Mouse (Mus musculus) urinary bladder, postnatal 14 days (tissue): ENCODE data around the gene Olfr324.

Experiments used
- DNase-seq: peaks from one replicate; pipeline ENCODE4 v3.0.0; 2021; ENCODE audit warnings: low spot score

Gene Olfr324

GRCm38 (mm10) chr11:58594814-58595213 lies at the start of gene Olfr324:
Gene Olfr324, plus strand, starts transcription at chr11:58595114.
- no peak for DNase-seq

- DNase-seq: no peak
Measured at GRCm38 (mm10) chr11:58546322-58546721, 48.6 kb upstream of the Olfr324 start, which contains the start of gene Olfr329-ps. Gene Olfr329-ps, minus strand, starts transcription at chr11:58546422.

- DNase-seq: no peak
Measured at GRCm38 (mm10) chr11:58555536-58555935, 39.4 kb upstream of the Olfr324 start, which contains the start of gene Olfr328. Gene Olfr328, minus strand, starts transcription at chr11:58555636.

GRCm38 (mm10) chr11:58570405-58570804 lies 24.5 kb upstream of the Olfr324 start, which contains the start of gene Olfr224:
Gene Olfr224, minus strand, starts transcription at chr11:58570553.
- peak; percentile 10 for DNase-seq

- DNase-seq: no peak
Measured at GRCm38 (mm10) chr11:58577430-58577829, 17.5 kb upstream of the Olfr324 start, which contains the start of gene Olfr325. Gene Olfr325, plus strand, starts transcription at chr11:58577730.

- DNase-seq: no peak
Measured at GRCm38 (mm10) chr11:58578636-58579035, 16.3 kb upstream of the Olfr324 start.

GRCm38 (mm10) chr11:58587898-58588348 lies 7.0 kb upstream of the Olfr324 start:
- peak; percentile 27 for DNase-seq

GRCm38 (mm10) chr11:58588620-58589250 lies 6.2 kb upstream of the Olfr324 start:
- DNase-seq: no peak

- DNase-seq: no peak
Measured at GRCm38 (mm10) chr11:58597837-58598236, 2.9 kb downstream of the Olfr324 start.

GRCm38 (mm10) chr11:58602062-58602461 lies 7.1 kb downstream of the Olfr324 start:
- DNase-seq: no peak

GRCm38 (mm10) chr11:58602800-58603560 lies 8.1 kb downstream of the Olfr324 start:
- DNase-seq: no peak

- no peak for DNase-seq
Measured at GRCm38 (mm10) chr11:58604688-58605087, 9.8 kb downstream of the Olfr324 start.

GRCm38 (mm10) chr11:58605228-58605627 lies 10.3 kb downstream of the Olfr324 start:
- DNase-seq: no peak

- no peak for DNase-seq
Measured at GRCm38 (mm10) chr11:58606177-58606919, 11.4 kb downstream of the Olfr324 start.

- DNase-seq: no peak
Measured at GRCm38 (mm10) chr11:58607030-58607429, 12.1 kb downstream of the Olfr324 start.

GRCm38 (mm10) chr11:58613359-58613758 lies 18.4 kb downstream of the Olfr324 start:
- no peak for DNase-seq

GRCm38 (mm10) chr11:58614526-58614925 lies 19.6 kb downstream of the Olfr324 start:
- no peak for DNase-seq

GRCm38 (mm10) chr11:58615975-58616374 lies 21.1 kb downstream of the Olfr324 start, which contains the start of gene 2210407C18Rik:
Gene 2210407C18Rik, minus strand, starts transcription at chr11:58616075.
- DNase-seq: no peak

- DNase-seq: no peak
Measured at GRCm38 (mm10) chr11:58618369-58618768, 23.5 kb downstream of the Olfr324 start.

GRCm38 (mm10) chr11:58618793-58619192 lies 23.9 kb downstream of the Olfr324 start:
- DNase-seq: no peak

- no peak for DNase-seq
Measured at GRCm38 (mm10) chr11:58626146-58626545, 31.2 kb downstream of the Olfr324 start.

GRCm38 (mm10) chr11:58630401-58630800 lies 35.5 kb downstream of the Olfr324 start, which contains the start of gene Olfr323:
Gene Olfr323, minus strand, starts transcription at chr11:58630501.
- DNase-seq: no peak
